Mouse (Mus musculus): Measurements from ENCODE around the gene Nmnat2. TPM values are rescaled to one million over a fixed set of nuclear protein-coding genes. Genes with fewer than 3 reads are reported as not detected.

The Nmnat2 gene
- polyA plus RNA-seq, 1 experiment from 2014 or later: 11.7 TPM

DNA sequence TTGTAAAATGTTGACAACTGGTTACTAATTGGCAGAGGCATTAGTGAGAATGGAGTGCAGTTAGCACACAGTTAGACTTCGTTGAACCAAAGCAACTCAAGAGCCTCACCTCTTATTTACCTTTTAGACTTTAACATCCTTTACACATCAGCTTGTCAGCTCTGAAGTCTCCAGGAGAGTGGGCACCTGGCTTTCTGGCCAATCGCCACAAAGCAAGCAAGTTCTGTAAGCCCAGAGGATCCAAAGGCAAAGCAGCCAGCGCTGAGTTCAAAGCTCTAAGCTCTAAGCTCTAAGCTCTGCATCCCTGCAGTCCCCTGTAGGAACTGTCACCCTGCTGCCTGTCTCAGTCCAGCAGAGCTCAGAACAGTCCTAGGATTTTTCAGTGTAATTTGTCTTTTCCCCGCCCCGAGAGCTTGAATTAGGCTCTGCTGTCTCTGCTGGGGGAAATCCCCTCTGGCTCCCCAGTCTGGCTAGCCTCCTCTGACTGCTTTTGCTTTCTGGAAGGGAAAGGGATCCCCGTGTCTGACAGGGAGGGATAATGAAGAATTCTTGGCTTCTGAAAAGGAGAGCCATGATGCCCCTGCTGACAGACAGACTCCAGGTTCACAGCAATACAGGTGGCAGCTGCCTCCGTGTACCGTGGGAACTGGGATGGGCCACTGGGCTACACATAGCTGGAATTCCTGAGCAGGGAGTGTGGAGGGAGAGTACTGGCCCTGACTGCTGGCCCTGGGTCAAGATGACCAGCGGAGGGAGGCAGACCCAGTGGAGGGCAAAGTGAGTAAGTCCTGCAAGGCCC, 136.8 kb downstream of the Nmnat2 start:
- H3K4me1 ChIP-seq (replicated peaks; ENCODE audit: control insufficient read depth, insufficient read depth, low read length): peaks cover 4% of the 10 kb centered on the region; the same call in 1 of the 2 replicates
- no peak overlapping the region for H3K9ac ChIP-seq (ENCODE audit: low read length)
- H3K27ac ChIP-seq (ENCODE audit: low read depth, low read length): no peak overlapping the region
- no peaks in the 10 kb centered on the region for H3K27me3 ChIP-seq (ENCODE audit: control insufficient read depth, insufficient read depth, low read length)
- no peaks in the 10 kb centered on the region for H3K9me3 ChIP-seq (ENCODE audit: control insufficient read depth, low read length)
- no peak overlapping the region for H3K4me3 ChIP-seq (ENCODE audit: low read depth, low read length)
- DNase-seq (ENCODE audit: low spot score) (no peak), ATAC-seq (replicated peaks; ENCODE audit: low FRiP score) (no peak)
- H3K4me2 ChIP-seq (ENCODE audit: low read depth, low read length, severe bottlenecking): no peak overlapping the region
- 39% methylated on average over 9 of the region's 9 CpGs for WGBS
- H3K36me3 ChIP-seq (ENCODE audit: control insufficient read depth, insufficient read depth, low read length): no peaks in the 10 kb centered on the region

DNA sequence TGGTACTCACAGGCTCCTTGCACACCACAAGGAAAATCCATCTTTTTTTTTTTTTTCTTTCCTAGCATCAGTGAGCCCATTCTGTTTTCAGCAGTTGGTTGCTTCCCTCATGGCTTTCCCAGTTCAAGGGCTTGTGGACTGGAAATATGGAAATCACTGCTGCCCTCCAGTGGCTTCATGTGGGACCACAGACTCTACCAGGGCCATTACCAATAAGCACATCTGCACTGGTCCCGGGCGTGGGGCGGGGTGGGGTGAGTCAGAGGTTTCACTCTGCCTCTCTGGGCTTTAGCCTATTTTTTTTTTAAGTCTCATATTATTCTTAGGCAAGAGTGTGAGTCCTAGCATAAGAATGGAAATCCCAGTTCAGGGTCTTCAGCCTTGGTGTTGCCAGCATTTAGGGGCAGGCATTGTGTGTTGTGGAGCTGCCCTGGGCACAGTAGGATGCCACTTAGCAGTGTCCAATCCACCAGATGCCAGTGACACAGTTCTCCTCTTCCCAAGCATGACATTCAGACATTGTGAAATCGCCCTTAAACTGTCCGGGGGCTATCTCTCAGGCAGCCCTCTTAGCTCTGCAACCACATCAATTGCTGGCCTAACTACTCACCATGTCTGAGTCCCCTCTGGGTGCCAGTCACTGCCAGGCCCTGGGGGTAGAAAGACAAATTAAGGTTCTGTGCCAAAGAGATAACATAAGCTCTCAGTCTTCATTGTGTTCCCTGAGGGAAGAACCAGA, 137.6 kb downstream of the Nmnat2 start:
- ATAC-seq (replicated peaks; ENCODE audit: low FRiP score) (peak; percentile 75), DNase-seq (ENCODE audit: low spot score) (peak; percentile 82)
- Histone ChIP-seq H3K9ac (ENCODE audit: low read length) (no peak overlapping the region), H3K9me3 (ENCODE audit: control insufficient read depth, low read length) (no peaks in the 10 kb centered on the region), H3K4me2 (ENCODE audit: low read depth, low read length, severe bottlenecking) (no peak overlapping the region), H3K4me3 (ENCODE audit: low read depth, low read length) (no peak overlapping the region), H3K27ac (ENCODE audit: low read depth, low read length) (no peak overlapping the region), H3K4me1 (replicated peaks; ENCODE audit: control insufficient read depth, insufficient read depth, low read length) (peaks cover 4% of the 10 kb centered on the region; the same call in 1 of the 2 replicates), H3K27me3 (ENCODE audit: control insufficient read depth, insufficient read depth, low read length) (no peaks in the 10 kb centered on the region), H3K36me3 (ENCODE audit: control insufficient read depth, insufficient read depth, low read length) (no peaks in the 10 kb centered on the region)
- 57% methylated on average over 5 of the region's 5 CpGs for WGBS

GRCm38 (mm10) chr1:153093172-153093571, 138.4 kb downstream of the Nmnat2 start:
- H3K4me3 ChIP-seq (ENCODE audit: low read depth, low read length): no peak overlapping the region
- no peak overlapping the region for H3K4me2 ChIP-seq (ENCODE audit: low read depth, low read length, severe bottlenecking)
- no peaks in the 10 kb centered on the region for H3K27me3 ChIP-seq (ENCODE audit: control insufficient read depth, insufficient read depth, low read length)
- no peaks in the 10 kb centered on the region for H3K9me3 ChIP-seq (ENCODE audit: control insufficient read depth, low read length)
- H3K9ac ChIP-seq (ENCODE audit: low read length): no peak overlapping the region
- peaks cover 4% of the 10 kb centered on the region; the same call in 1 of the 2 replicates for H3K4me1 ChIP-seq (replicated peaks; ENCODE audit: control insufficient read depth, insufficient read depth, low read length)
- H3K27ac ChIP-seq (ENCODE audit: low read depth, low read length): no peak overlapping the region
- no peaks in the 10 kb centered on the region for H3K36me3 ChIP-seq (ENCODE audit: control insufficient read depth, insufficient read depth, low read length)
- ATAC-seq (replicated peaks; ENCODE audit: low FRiP score) (no peak), DNase-seq (ENCODE audit: low spot score) (no peak)
- WGBS: 51% methylated on average over 5 of the region's 5 CpGs

DNA sequence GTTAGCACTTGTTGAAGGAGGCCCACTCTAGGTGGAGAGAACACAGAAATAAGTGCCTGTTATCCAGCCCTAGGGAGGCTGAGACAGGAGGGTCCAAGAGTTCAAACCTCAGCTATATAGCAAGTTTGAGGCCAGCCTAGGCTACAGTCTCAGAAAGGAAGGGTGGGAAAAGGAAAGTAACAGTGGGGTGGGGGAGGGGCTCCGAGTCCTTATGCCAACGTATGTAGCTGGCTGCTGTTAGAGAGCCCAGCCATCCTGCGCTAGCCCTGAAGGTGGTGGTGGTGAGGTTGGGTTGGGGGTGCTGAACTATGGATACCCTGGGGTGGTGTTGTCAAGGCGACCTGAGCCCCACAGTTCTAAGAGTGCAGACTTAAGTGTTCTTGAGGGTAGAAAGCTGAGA, 138.8 kb downstream of the Nmnat2 start:
- Histone ChIP-seq H3K27ac (ENCODE audit: low read depth, low read length) (no peak overlapping the region), H3K9ac (ENCODE audit: low read length) (no peak overlapping the region), H3K27me3 (ENCODE audit: control insufficient read depth, insufficient read depth, low read length) (no peaks in the 10 kb centered on the region), H3K4me1 (replicated peaks; ENCODE audit: control insufficient read depth, insufficient read depth, low read length) (peaks cover 4% of the 10 kb centered on the region; the same call in 1 of the 2 replicates), H3K4me3 (ENCODE audit: low read depth, low read length) (no peak overlapping the region), H3K36me3 (ENCODE audit: control insufficient read depth, insufficient read depth, low read length) (no peaks in the 10 kb centered on the region), H3K9me3 (ENCODE audit: control insufficient read depth, low read length) (no peaks in the 10 kb centered on the region), H3K4me2 (ENCODE audit: low read depth, low read length, severe bottlenecking) (no peak overlapping the region)
- no peak for DNase-seq (ENCODE audit: low spot score)
- ATAC-seq (replicated peaks; ENCODE audit: low FRiP score): no peak; the same call in 1 of the 2 replicates
- 72% methylated on average over 4 of the region's 4 CpGs for WGBS

GRCm38 (mm10) chr1:153094226-153095076, 139.7 kb downstream of the Nmnat2 start:
- H3K4me3 ChIP-seq (ENCODE audit: low read depth, low read length): no peak overlapping the region
- no peaks in the 10 kb centered on the region for H3K27me3 ChIP-seq (ENCODE audit: control insufficient read depth, insufficient read depth, low read length)
- 35% methylated on average over 12 of the region's 12 CpGs for WGBS
- ATAC-seq (replicated peaks; ENCODE audit: low FRiP score) (no peak), DNase-seq (ENCODE audit: low spot score) (no peak)
- H3K9ac ChIP-seq (ENCODE audit: low read length): no peak overlapping the region
- no peaks in the 10 kb centered on the region for H3K36me3 ChIP-seq (ENCODE audit: control insufficient read depth, insufficient read depth, low read length)
- H3K4me1 ChIP-seq (replicated peaks; ENCODE audit: control insufficient read depth, insufficient read depth, low read length): peaks cover 4% of the 10 kb centered on the region; the same call in 1 of the 2 replicates
- no peak overlapping the region for H3K27ac ChIP-seq (ENCODE audit: low read depth, low read length)
- H3K4me2 ChIP-seq (ENCODE audit: low read depth, low read length, severe bottlenecking): no peak overlapping the region
- no peaks in the 10 kb centered on the region for H3K9me3 ChIP-seq (ENCODE audit: control insufficient read depth, low read length)

- no peak overlapping the region for H3K4me2 ChIP-seq (ENCODE audit: low read depth, low read length, severe bottlenecking)
- no peaks in the 10 kb centered on the region for H3K27me3 ChIP-seq (ENCODE audit: control insufficient read depth, insufficient read depth, low read length)
- no peak overlapping the region for H3K9ac ChIP-seq (ENCODE audit: low read length)
- no peak for ATAC-seq (replicated peaks; ENCODE audit: low FRiP score)
- no peak overlapping the region for H3K27ac ChIP-seq (ENCODE audit: low read depth, low read length)
- WGBS: 38% methylated on average over 6 of the region's 6 CpGs
- no peak overlapping the region for H3K4me3 ChIP-seq (ENCODE audit: low read depth, low read length)
- H3K9me3 ChIP-seq (ENCODE audit: control insufficient read depth, low read length): no peaks in the 10 kb centered on the region
- H3K4me1 ChIP-seq (replicated peaks; ENCODE audit: control insufficient read depth, insufficient read depth, low read length): peaks cover 4% of the 10 kb centered on the region; the same call in 1 of the 2 replicates
- no peak for DNase-seq (ENCODE audit: low spot score)
- H3K36me3 ChIP-seq (ENCODE audit: control insufficient read depth, insufficient read depth, low read length): no peaks in the 10 kb centered on the region
Measured at GRCm38 (mm10) chr1:153095328-153095727, 140.5 kb downstream of the Nmnat2 start.

- ATAC-seq (replicated peaks; ENCODE audit: low FRiP score) (no peak), DNase-seq (ENCODE audit: low spot score) (no peak)
- Histone ChIP-seq H3K27ac (ENCODE audit: low read depth, low read length) (no peak overlapping the region), H3K9ac (ENCODE audit: low read length) (no peak overlapping the region), H3K4me2 (ENCODE audit: low read depth, low read length, severe bottlenecking) (no peak overlapping the region), H3K4me1 (replicated peaks; ENCODE audit: control insufficient read depth, insufficient read depth, low read length) (peaks cover 4% of the 10 kb centered on the region; the same call in 1 of the 2 replicates), H3K9me3 (ENCODE audit: control insufficient read depth, low read length) (no peaks in the 10 kb centered on the region), H3K27me3 (ENCODE audit: control insufficient read depth, insufficient read depth, low read length) (no peaks in the 10 kb centered on the region), H3K4me3 (ENCODE audit: low read depth, low read length) (no peak overlapping the region), H3K36me3 (ENCODE audit: control insufficient read depth, insufficient read depth, low read length) (no peaks in the 10 kb centered on the region)
- 9% methylated on average over 16 of the region's 16 CpGs for WGBS
Measured at GRCm38 (mm10) chr1:153095826-153096727, 141.3 kb downstream of the Nmnat2 start.

Data from forebrain, embryonic 11.5 days (tissue).